Mouse (Mus musculus) midbrain, postnatal 0 days (tissue): ENCODE data around the gene Cptp. TPM values are rescaled to one million over a fixed set of nuclear protein-coding genes. Genes with fewer than 3 reads are reported as not detected.
A peak's percentile ranks its signal among the peaks of the same experiment; 100 is the strongest.

Experiments
- ATAC-seq: fragments of 200-750 bp; cut with Nextera tagmentation; 2 replicates; pipeline ENCODE4 v1.8.0; 2017; ENCODE audit warnings: moderate number of reproducible peaks, mild to moderate bottlenecking, moderate TSS enrichment, moderate library complexity; ENCODE audit not compliant: low FRiP score
- DNase-seq: peaks from one replicate; pipeline ENCODE4 v3.0.0-alpha.2; 2015; ENCODE audit warnings: low spot score
- H3K27ac ChIP-seq: fragments of 300-500 bp; sonication (generic); 2 replicates; pipeline ENCODE4 v1.5.1; 2014; ENCODE audit warnings: low read depth, mild to moderate bottlenecking, low read length, mixed read lengths
- H3K27me3 ChIP-seq: fragments of 300-500 bp; sonication (generic); 2 replicates; pipeline ENCODE4 v1.6.1; 2014; ENCODE audit warnings: low read length, control low read depth, mixed read lengths; ENCODE audit not compliant: insufficient read depth
- H3K36me3 ChIP-seq: fragments of 300-500 bp; sonication (generic); 2 replicates; pipeline ENCODE4 v1.6.1; 2014; ENCODE audit warnings: low read length, control low read depth, mixed read lengths; ENCODE audit not compliant: insufficient read depth
- H3K4me1 ChIP-seq: fragments of 300-500 bp; sonication (generic); 2 replicates; pipeline ENCODE4 v1.6.1; 2014; ENCODE audit warnings: mild to moderate bottlenecking, control low read depth, antibody characterized with exemption, low read length, mixed read lengths; ENCODE audit not compliant: insufficient read depth
- H3K4me2 ChIP-seq: fragments of 300-500 bp; sonication (generic); 2 replicates; pipeline ENCODE4 v1.6.1; 2014; ENCODE audit warnings: low read depth, mild to moderate bottlenecking, low read length, mixed read lengths; ENCODE audit not compliant: poor library complexity, severe bottlenecking
- H3K4me3 ChIP-seq: fragments of 300-500 bp; sonication (generic); 2 replicates; pipeline ENCODE4 v1.5.1; 2014; ENCODE audit warnings: low read depth, mild to moderate bottlenecking, low read length, moderate library complexity
- H3K9ac ChIP-seq: fragments of 300-500 bp; sonication (generic); replicated peaks from 2 replicates; pipeline ENCODE4 v1.6.1; 2014; ENCODE audit warnings: mild to moderate bottlenecking, low read length, moderate library complexity, mixed read lengths; ENCODE audit not compliant: poor library complexity, severe bottlenecking
- H3K9me3 ChIP-seq: fragments of 300-500 bp; sonication (generic); 2 replicates; pipeline ENCODE4 v1.6.1; 2016; ENCODE audit warnings: low read length, control low read depth
- CTCF ChIP-seq: IDR thresholded peaks from 2 replicates; pipeline ENCODE4 v1.5.1; 2016; ENCODE audit warnings: antibody characterized with exemption, mild to moderate bottlenecking
- WGBS: fragments of 180-500 bp; shearing (Covaris S2); extraction: QIAGEN DNeasy Blood & Tissue Kit; methylation state at CpG from one replicate; pipeline ENCODE4 v1.1.7; 2014; 5-methylcytosine and 5-hydroxymethylcytosine counted together
- polyA plus RNA-seq: library from polyadenylated mRNA; unstranded; fragments of >200 nt; fragmentation: Nextera tagmentation; extraction: Ambion mirVana; gene quantifications from 2 replicates; pipeline ENCODE4 v1.2.1, GENCODE M21; 2015
- total RNA-seq: library from RNA; depleted of rRNA; stranded (reverse); fragments of >200 nt; gene quantifications from 2 replicates; pipeline ENCODE4 v1.2.3, GENCODE M21; 2014; rRNA removed

The Cptp gene
- total RNA-seq = 35.3 and 43.7 TPM in 2 replicates
- 27.3 and 32.1 TPM in 2 replicates for polyA plus RNA-seq

- DNase-seq = peak; percentile 96
Measured at GRCm38 (mm10) chr4:155869317-155870033, at the start of gene Cptp, which contains the start of gene Ints11. TSS of gene Cptp (minus strand) at chr4:155869440. TSS of gene Ints11 (plus strand) at chr4:155869546.

GRCm38 (mm10) chr4:155908751-155909150 lies 39.5 kb upstream of the Cptp start:
- H3K9ac ChIP-seq = no peak overlapping the region
- no peak overlapping the region for H3K27ac ChIP-seq
- ATAC-seq (no peak), DNase-seq (no peak)
- no peaks in the 10 kb centered on the region for H3K4me1 ChIP-seq
- H3K9me3 ChIP-seq = no peaks in the 10 kb centered on the region
- H3K27me3 ChIP-seq = no peaks in the 10 kb centered on the region
- H3K4me2 ChIP-seq = no peak overlapping the region
- peaks cover 30% of the 10 kb centered on the region for H3K36me3 ChIP-seq
- WGBS = 94% methylated on average over 4 of the region's 4 CpGs
- TF ChIP-seq CTCF = no peak
- H3K4me3 ChIP-seq = no peak overlapping the region

More at GRCm38 (mm10) chr4:155869317-155870033, at the start of gene Cptp, which contains the start of gene Ints11:
- ATAC-seq = peak; percentile 94
- peak within 1 kb of the TSS; percentile 71 for H3K4me3 ChIP-seq
- peak; percentile 45 for TF ChIP-seq CTCF
- no peaks in the 10 kb centered on the region for H3K27me3 ChIP-seq
- under 1% methylated on average over 59 of the region's 63 CpGs for WGBS
- H3K27ac ChIP-seq = peak within 1 kb of the TSS; percentile 77
- H3K9me3 ChIP-seq = no peaks in the 10 kb centered on the region
- H3K4me1 ChIP-seq = peaks cover 6% of the 10 kb centered on the region; the same call in 1 of the 2 replicates
- H3K9ac ChIP-seq = peak within 1 kb of the TSS; percentile 90
- peaks cover 36% of the 10 kb centered on the region for H3K36me3 ChIP-seq
- peak within 1 kb of the TSS; percentile 93 for H3K4me2 ChIP-seq

- Histone ChIP-seq H3K36me3 (peaks cover 35% of the 10 kb centered on the region), H3K4me2 (no peak overlapping the region), H3K9ac (no peak overlapping the region), H3K27ac (no peak overlapping the region), H3K4me3 (no peak overlapping the region), H3K9me3 (no peaks in the 10 kb centered on the region), H3K4me1 (no peaks in the 10 kb centered on the region), H3K27me3 (no peaks in the 10 kb centered on the region)
- WGBS = 91% methylated on average over 7 of the region's 7 CpGs
- no peak for TF ChIP-seq CTCF
- DNase-seq = no peak
- no peak for ATAC-seq
Measured at GRCm38 (mm10) chr4:155908281-155908680, 39.0 kb upstream of the Cptp start.

GRCm38 (mm10) chr4:155907003-155907402 lies 37.8 kb upstream of the Cptp start:
- WGBS = 85% methylated on average over 11 of the region's 11 CpGs
- H3K4me1 ChIP-seq = no peaks in the 10 kb centered on the region
- no peaks in the 10 kb centered on the region for H3K27me3 ChIP-seq

GRCm38 (mm10) chr4:155906125-155906524 lies 36.9 kb upstream of the Cptp start:
- H3K36me3 ChIP-seq = peaks cover 56% of the 10 kb centered on the region
- no peaks in the 10 kb centered on the region for H3K27me3 ChIP-seq
- H3K4me3 ChIP-seq = no peak overlapping the region
- no peak overlapping the region for H3K27ac ChIP-seq
- no peak overlapping the region for H3K9ac ChIP-seq
- no peaks in the 10 kb centered on the region for H3K4me1 ChIP-seq
- DNase-seq (no peak), ATAC-seq (no peak)
- no peak overlapping the region for H3K4me2 ChIP-seq
- H3K9me3 ChIP-seq = no peaks in the 10 kb centered on the region
- 88% methylated on average over 9 of the region's 9 CpGs for WGBS
- no peak for TF ChIP-seq CTCF

More at GRCm38 (mm10) chr4:155907003-155907402, 37.8 kb upstream of the Cptp start:
- Histone ChIP-seq H3K4me2 (no peak overlapping the region), H3K9ac (no peak overlapping the region), H3K27ac (no peak overlapping the region), H3K36me3 (peaks cover 48% of the 10 kb centered on the region), H3K9me3 (no peaks in the 10 kb centered on the region), H3K4me3 (no peak overlapping the region)
- ATAC-seq (no peak), DNase-seq (no peak)
- TF ChIP-seq CTCF = no peak

- H3K4me2 ChIP-seq = no peak overlapping the region
- DNase-seq (no peak), ATAC-seq (no peak)
- no peaks in the 10 kb centered on the region for H3K27me3 ChIP-seq
- 81% methylated on average over 13 of the region's 13 CpGs for whole genome bisulfite sequencing
- peaks cover 59% of the 10 kb centered on the region for H3K36me3 ChIP-seq
- H3K4me3 ChIP-seq = no peak overlapping the region
- no peaks in the 10 kb centered on the region for H3K9me3 ChIP-seq
- no peaks in the 10 kb centered on the region for H3K4me1 ChIP-seq
- no peak for TF ChIP-seq CTCF
- H3K27ac ChIP-seq = no peak overlapping the region
- H3K9ac ChIP-seq = no peak overlapping the region
Measured at GRCm38 (mm10) chr4:155905634-155906033, 36.4 kb upstream of the Cptp start.
